Mouse (Mus musculus) heart, postnatal 0 days (tissue): ENCODE measurements at regions not wholly inside any gene's neighbourhood (a gene's known extent, or its start where the extent isn't known, plus 50 kb on each side); places are given as distances from the start of the nearest gene placed in this dataset.

Experiments used
- ATAC-seq: fragments of 200-750 bp; cut with Nextera tagmentation; 2 replicates; pipeline ENCODE4 v1.8.0; 2017; ENCODE audit warnings: low read depth, moderate number of reproducible peaks, moderate library complexity; ENCODE audit not compliant: insufficient read depth
- DNase-seq: peaks from one replicate; pipeline ENCODE4 v3.0.0-alpha.2; 2016; ENCODE audit warnings: low spot score
- H3K27ac ChIP-seq: fragments of 300-500 bp; sonication (generic); 2 replicates; pipeline ENCODE4 v1.5.1; 2014; ENCODE audit warnings: low read depth, mild to moderate bottlenecking
- H3K27me3 ChIP-seq: fragments of 300-500 bp; sonication (generic); 2 replicates; pipeline ENCODE4 v1.6.1; 2014; ENCODE audit warnings: low read length, mixed read lengths; ENCODE audit not compliant: control insufficient read depth, insufficient read depth
- H3K36me3 ChIP-seq: fragments of 300-500 bp; sonication (generic); replicated peaks from 2 replicates; pipeline ENCODE4 v1.6.1; 2014; ENCODE audit warnings: low read length, mixed read lengths; ENCODE audit not compliant: control insufficient read depth, insufficient read depth
- H3K4me1 ChIP-seq: fragments of 300-500 bp; sonication (generic); 2 replicates; pipeline ENCODE4 v1.6.1; 2014; ENCODE audit warnings: antibody characterized with exemption; ENCODE audit not compliant: control insufficient read depth, insufficient read depth
- H3K4me2 ChIP-seq: fragments of 300-500 bp; sonication (generic); 2 replicates; pipeline ENCODE4 v1.6.1; 2014; ENCODE audit warnings: low read depth, mild to moderate bottlenecking, low read length, moderate library complexity
- H3K4me3 ChIP-seq: fragments of 300-500 bp; sonication (generic); 2 replicates; pipeline ENCODE4 v1.5.1; 2014; ENCODE audit warnings: low read depth, low read length
- H3K9ac ChIP-seq: fragments of 300-500 bp; sonication (generic); replicated peaks from 2 replicates; pipeline ENCODE4 v1.6.1; 2014; ENCODE audit warnings: low read depth, low read length, mixed read lengths
- H3K9me3 ChIP-seq: fragments of 300-500 bp; sonication (generic); replicated peaks from 2 replicates; pipeline ENCODE4 v1.6.1; 2016; ENCODE audit warnings: low read length; ENCODE audit not compliant: control insufficient read depth
- CTCF ChIP-seq: IDR thresholded peaks from 2 replicates; pipeline ENCODE4 v1.5.1; 2016; ENCODE audit warnings: antibody characterized with exemption, control low read depth, low read depth
- EP300 ChIP-seq: IDR thresholded peaks from 2 replicates; pipeline ENCODE4 v1.6.1; 2016; ENCODE audit warnings: antibody characterized with exemption, low read depth
- WGBS: fragments of 180-500 bp; shearing (Covaris S2); extraction: QIAGEN DNeasy Blood & Tissue Kit; methylation state at CpG from one replicate; pipeline ENCODE4 v1.1.7; 2014; 5-methylcytosine and 5-hydroxymethylcytosine counted together

- ATAC-seq: no peak
- WGBS: 79% methylated on average over 3 of the region's 3 CpGs
- TF ChIP-seq CTCF (no peak), EP300 (no peak)
Measured at GRCm38 (mm10) chr19:60066183-60066582, 122.7 kb upstream of the Rab11fip2 start.

GRCm38 (mm10) chr19:60055121-60055874, 111.8 kb upstream of the Rab11fip2 start:
- no peak overlapping the region for H3K9ac ChIP-seq
- TF ChIP-seq EP300: no peak
- no peak for TF ChIP-seq CTCF
- no peaks in the 10 kb centered on the region for H3K36me3 ChIP-seq
- WGBS: 72% methylated on average over 4 of the region's 4 CpGs
- H3K4me1 ChIP-seq: no peaks in the 10 kb centered on the region
- no peaks in the 10 kb centered on the region for H3K27me3 ChIP-seq
- no peak overlapping the region for H3K27ac ChIP-seq
- ATAC-seq (no peak), DNase-seq (no peak)
- H3K9me3 ChIP-seq: no peaks in the 10 kb centered on the region
- H3K4me3 ChIP-seq: no peak overlapping the region
- no peak overlapping the region for H3K4me2 ChIP-seq

More at GRCm38 (mm10) chr19:60066183-60066582, 122.7 kb upstream of the Rab11fip2 start:
- Histone ChIP-seq H3K9ac (no peak overlapping the region), H3K27ac (no peak overlapping the region), H3K4me1 (no peaks in the 10 kb centered on the region), H3K36me3 (no peaks in the 10 kb centered on the region), H3K4me3 (no peak overlapping the region), H3K27me3 (no peaks in the 10 kb centered on the region), H3K4me2 (no peak overlapping the region), H3K9me3 (no peaks in the 10 kb centered on the region)
- no peak for DNase-seq

- Histone ChIP-seq H3K4me1 (no peaks in the 10 kb centered on the region), H3K27ac (no peak overlapping the region), H3K4me2 (no peak overlapping the region), H3K36me3 (no peaks in the 10 kb centered on the region), H3K9ac (no peak overlapping the region), H3K4me3 (no peak overlapping the region), H3K9me3 (no peaks in the 10 kb centered on the region), H3K27me3 (no peaks in the 10 kb centered on the region)
- ATAC-seq (no peak), DNase-seq (no peak)
- WGBS: 70% methylated on average over 9 of the region's 9 CpGs
- TF ChIP-seq EP300 (no peak), CTCF (no peak)
Measured at GRCm38 (mm10) chr19:60051151-60051550, 107.7 kb upstream of the Rab11fip2 start.

- H3K27me3 ChIP-seq: no peaks in the 10 kb centered on the region
- ATAC-seq (no peak), DNase-seq (no peak)
- H3K4me1 ChIP-seq: no peaks in the 10 kb centered on the region
- H3K4me2 ChIP-seq: no peak overlapping the region
- no peaks in the 10 kb centered on the region for H3K9me3 ChIP-seq
- no peaks in the 10 kb centered on the region for H3K36me3 ChIP-seq
- TF ChIP-seq EP300: no peak
- TF ChIP-seq CTCF: no peak
- H3K27ac ChIP-seq: no peak overlapping the region
- H3K9ac ChIP-seq: no peak overlapping the region
- H3K4me3 ChIP-seq: no peak overlapping the region
Measured at GRCm38 (mm10) chr19:60040721-60041120, 97.3 kb upstream of the Rab11fip2 start.

- H3K27ac ChIP-seq: no peak overlapping the region
- H3K9ac ChIP-seq: no peak overlapping the region
- 20% methylated on average over 2 of the region's 2 CpGs for WGBS
- H3K27me3 ChIP-seq: no peaks in the 10 kb centered on the region
- no peaks in the 10 kb centered on the region for H3K9me3 ChIP-seq
- TF ChIP-seq CTCF (no peak), EP300 (no peak)
- no peak overlapping the region for H3K4me3 ChIP-seq
- H3K4me1 ChIP-seq: peaks cover 14% of the 10 kb centered on the region
- H3K36me3 ChIP-seq: no peaks in the 10 kb centered on the region
- no peak overlapping the region for H3K4me2 ChIP-seq
- no peak for DNase-seq
- no peak for ATAC-seq
Measured at GRCm38 (mm10) chr19:60032667-60033066, 89.2 kb upstream of the Rab11fip2 start.
